Mouse (Mus musculus): Measurements from ENCODE around the gene Thbs3.
"Not testable (repeated sequence)": the region's sequence is repeated elsewhere in the genome, so short reads cannot be mapped to it uniquely, and the experiment has no call there.

Gene Thbs3

DNA sequence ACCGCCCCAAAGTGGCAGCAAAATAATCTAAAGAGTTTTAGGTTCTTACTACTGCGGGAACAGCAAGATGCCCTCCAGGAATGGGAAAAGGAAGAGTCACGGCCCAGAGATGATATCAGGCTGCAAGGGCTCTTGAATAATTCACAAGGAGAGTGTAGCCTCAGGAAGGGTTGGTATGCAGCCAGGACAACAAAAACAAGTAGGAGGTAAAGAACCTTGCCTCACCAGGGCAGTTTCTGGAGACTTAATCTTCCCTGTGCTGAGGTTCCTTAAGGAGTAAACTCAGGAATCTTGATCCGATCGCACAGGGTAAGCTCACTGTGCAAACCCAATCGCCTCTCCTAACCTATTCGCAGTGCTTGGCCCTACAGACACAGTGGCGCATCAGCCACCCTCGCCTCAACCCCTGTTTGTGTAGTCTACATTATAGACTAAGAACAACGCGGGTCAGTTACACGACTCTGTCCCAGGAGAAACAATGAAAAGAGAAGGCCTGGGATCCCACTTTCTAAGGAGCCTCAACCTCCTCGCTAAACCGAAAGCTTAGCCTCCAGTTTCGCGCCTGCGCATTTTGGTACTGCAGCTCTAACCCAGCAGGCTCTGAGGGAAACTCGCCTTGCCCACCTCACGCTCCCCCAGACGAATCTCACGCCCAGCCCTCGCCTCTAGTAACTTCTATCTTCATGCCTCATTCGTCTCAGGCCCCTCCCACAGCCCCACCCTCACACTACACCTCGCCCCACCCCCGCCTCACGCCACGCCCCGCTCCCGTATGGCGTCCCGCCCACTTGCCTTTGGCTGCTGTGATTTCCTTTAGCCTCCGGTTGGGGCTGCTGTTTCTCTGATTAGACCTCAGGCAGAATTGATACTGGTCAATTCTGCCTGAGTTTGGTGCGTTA lies 18.8 kb upstream of the Thbs3 start:
- peak; percentile 71 for DNase-seq (ENCODE audit: low read depth, low spot score)

DNA sequence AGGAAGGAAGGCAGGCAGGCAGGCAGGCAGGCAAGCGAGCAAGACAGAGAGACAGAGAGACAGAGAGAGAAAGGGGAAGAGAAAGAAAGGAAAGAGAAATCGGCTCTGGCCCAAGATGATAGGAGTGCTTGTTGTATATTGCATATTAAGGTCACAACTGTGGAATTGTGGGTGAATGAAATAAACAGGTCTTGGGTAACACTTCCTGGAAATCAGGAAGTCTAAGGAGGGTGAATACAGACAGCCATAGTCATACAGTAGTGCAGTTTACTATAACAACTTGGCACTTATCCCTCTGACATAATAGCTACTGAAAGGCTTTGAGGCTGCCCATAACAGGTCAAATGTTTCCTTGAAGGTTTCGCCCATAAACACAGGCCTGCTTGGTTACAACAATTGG lies 15.1 kb upstream of the Thbs3 start:
- DNase-seq (ENCODE audit: low read depth, low spot score) = no peak

DNA sequence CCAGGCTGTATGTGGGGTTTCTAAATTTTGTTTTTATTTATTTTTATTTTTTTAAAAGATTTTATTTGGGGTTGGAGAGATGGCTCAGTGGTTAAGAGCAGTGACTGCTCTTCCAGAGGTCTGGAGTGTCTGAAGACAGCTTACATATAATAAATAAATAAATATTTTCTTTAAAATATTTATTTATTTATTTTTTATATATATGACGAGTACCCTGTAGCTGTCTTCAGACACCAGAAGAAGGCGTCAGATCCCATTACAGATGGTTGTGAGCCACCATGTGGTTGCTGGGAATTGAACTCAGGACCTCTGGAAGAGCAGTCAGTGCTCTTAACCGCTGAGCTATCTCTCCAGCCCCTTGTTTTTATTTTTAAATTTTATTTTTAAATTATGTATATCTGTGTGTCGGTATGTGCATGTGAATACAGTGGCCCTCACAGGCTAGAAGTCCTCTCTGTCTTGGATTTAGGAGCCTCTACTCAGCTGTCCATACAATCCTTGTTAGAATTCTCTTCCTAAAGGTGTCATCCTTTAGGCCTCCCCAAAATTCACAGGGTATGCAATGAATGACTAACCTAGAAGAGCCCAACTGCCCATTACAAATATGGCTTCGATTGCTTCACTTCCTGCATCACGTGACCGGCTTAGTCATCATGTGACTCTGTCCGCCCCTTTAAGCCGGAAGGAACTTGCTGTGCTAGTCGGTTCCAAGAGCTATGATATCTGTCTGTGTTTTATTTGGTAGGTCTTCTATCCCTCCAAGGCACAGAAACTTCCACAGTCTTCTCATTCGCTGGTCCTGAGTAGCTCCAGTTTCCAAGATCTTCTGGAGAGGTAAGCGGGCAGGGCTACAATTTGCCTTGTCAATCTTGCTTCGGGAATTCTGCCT lies 12.5 kb upstream of the Thbs3 start, which contains the start of gene Gba:
TSS of gene Gba (plus strand) at position 676 of the 889 bp plus-strand sequence.
- DNase-seq (ENCODE audit: low read depth, low spot score) = peak; percentile 87

DNA sequence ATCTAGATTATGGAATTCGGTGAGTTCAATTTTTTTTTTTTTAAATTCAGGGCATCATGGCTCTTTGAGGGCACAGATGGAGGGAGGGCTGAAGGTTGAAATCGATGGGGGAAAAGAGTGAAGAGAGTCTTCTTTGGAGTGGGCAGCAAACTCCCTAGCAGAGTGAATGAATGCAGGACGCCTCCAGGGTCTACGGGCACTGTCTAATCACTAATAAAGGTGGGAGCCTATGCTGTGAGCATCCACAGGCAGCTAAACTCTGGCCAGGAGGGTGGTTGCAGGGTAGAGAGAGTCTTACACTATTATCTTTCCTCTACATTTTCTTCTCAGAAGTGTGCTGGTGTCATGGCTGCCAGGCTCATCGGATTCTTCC lies 11.9 kb upstream of the Thbs3 start:
- DNase-seq (ENCODE audit: low read depth, low spot score) = no peak

DNA sequence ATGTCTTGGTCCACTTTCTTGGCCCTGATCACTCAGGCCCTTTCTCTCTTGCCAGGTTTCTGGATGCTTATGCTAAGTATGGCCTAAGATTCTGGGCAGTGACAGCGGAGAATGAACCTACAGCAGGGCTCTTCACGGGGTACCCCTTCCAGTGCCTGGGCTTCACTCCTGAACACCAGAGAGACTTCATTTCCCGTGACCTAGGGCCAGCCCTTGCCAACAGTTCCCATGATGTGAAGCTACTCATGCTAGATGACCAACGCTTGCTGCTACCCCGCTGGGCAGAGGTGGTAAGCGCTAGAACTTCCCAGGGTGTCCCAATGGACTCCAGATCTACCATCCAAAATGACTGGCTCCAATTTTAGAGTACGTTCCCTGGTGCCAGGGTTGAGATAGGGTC lies 8.9 kb upstream of the Thbs3 start:
- DNase-seq (ENCODE audit: low read depth, low spot score) = no peak

DNA sequence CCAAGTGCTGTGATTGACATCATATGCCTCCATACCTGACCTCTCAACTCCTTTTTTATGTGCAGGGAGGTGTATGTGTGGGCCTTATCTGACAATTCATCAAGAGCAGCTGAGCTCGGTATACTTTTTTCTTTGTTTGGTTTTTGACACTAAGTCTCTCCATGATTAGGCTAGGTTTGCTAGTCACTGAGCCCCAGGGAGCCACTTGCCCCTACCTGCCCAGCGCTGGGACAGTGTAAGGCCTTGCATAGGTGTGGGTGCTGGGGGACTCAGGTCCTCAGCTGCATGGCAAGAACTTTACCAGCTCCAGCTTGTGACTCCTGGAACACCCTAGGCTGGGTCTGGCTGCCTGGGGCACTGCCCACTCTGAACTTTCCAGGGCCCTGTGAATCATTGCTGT lies 8.3 kb upstream of the Thbs3 start:
- DNase-seq (ENCODE audit: low read depth, low spot score) = no peak

DNA sequence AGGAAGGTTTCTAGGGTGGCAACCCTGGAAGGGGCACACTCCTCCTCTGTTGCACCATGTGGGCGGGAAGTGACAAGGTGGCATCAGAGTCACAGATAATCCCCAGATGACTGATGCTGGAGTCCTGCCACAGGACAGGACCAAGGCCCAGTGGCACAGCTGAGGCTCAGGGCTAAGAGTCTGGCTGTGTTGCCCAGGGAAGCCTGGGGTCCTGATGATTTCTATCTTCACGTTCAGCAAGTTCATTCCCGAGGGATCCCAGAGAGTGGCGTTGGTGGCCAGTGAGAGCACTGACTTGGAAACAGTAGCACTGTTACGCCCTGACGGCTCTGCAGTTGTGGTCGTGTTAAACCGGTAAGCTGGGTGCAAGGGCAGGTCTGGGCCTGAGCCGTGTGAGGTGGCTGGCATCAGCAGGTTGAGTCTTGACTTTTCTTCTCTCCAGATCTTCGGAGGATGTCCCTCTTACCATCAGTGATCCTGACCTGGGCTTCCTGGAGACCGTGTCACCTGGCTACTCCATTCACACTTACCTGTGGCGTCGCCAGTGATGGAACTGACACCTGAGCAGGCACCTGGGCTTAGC lies 6.8 kb upstream of the Thbs3 start:
- no peak for DNase-seq (ENCODE audit: low read depth, low spot score)

DNA sequence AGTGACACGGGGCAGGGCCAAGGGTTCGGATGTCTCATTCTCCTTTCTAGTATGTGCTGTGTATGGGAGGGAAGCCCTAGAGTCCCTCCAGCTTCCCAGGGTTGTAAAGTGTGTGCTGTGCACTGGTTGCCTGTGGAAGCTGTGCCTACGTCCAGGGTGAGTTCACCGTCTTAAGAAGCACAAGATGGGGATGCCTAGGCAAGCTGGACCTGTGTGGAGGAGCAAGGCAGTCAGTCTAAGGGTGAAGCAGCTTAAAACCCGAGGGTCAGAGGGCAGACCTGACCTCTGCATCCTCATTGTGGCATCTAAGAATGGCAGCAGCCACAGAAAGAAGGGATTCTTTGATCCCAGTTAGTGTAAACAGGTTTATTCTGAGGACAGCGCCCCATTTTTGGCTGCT lies 6.2 kb upstream of the Thbs3 start:
- no peak for DNase-seq (ENCODE audit: low read depth, low spot score)

DNA sequence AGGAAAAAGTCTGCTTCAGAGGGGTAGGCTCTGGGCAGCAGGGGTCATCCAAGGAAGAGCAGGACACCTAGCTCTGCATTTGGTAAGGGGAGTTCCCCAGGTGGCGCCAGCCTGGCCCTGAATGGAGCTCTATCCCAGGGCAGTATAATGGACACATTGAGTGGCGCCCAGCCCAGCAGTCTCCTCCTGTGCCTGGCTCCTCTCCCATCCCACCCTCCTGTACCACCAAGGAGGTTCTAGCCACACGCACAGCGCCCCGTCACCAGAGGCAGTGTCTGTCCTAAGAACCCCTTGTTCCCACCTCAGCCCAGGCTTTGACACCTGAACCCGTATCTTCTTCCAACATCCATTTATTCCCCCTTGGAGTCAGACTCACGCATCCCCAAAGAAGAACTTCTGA lies 5.2 kb upstream of the Thbs3 start:
- DNase-seq (ENCODE audit: low read depth, low spot score) = no peak

DNA sequence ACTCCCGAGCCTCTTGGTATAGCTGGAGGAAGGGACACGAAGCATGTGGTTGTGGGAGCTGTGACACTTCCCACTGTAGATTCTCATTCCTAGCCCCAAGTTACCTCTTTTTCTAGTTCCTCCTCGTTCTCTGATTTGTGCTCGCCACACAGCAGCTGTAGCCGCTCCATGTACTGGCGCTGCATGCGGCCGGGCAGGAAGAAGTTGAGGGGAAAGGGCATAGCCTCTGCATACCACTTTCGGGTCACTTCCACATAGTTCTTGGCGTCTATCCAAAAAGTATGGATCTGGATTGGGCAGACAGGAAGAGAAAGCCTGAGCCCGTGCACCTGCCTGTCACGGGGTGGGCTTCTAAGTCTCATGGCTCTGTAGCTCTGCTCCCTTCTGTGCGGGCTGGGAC lies 4.8 kb upstream of the Thbs3 start:
- no peak for DNase-seq (ENCODE audit: low read depth, low spot score)

DNA sequence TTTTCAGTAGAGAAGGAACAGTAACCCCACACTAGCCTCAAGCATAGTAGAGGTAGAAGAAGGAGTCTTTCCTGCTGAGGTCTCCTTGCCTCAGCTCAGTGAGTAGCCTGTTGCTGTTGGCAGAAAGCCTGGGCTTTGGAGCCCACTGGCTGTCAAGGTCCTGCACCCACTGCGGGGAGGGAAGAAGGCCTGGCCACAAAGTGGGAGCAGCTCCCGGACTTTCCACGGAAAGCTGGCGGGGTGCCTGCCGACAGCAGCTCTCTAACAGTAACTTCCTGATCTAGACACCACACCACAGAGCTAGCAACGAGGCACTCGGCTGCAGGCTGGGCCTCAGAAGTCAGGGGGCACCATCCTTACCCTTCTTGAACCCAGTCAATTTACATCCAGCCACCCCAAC lies 4.2 kb upstream of the Thbs3 start:
- no peak for DNase-seq (ENCODE audit: low read depth, low spot score)

DNA sequence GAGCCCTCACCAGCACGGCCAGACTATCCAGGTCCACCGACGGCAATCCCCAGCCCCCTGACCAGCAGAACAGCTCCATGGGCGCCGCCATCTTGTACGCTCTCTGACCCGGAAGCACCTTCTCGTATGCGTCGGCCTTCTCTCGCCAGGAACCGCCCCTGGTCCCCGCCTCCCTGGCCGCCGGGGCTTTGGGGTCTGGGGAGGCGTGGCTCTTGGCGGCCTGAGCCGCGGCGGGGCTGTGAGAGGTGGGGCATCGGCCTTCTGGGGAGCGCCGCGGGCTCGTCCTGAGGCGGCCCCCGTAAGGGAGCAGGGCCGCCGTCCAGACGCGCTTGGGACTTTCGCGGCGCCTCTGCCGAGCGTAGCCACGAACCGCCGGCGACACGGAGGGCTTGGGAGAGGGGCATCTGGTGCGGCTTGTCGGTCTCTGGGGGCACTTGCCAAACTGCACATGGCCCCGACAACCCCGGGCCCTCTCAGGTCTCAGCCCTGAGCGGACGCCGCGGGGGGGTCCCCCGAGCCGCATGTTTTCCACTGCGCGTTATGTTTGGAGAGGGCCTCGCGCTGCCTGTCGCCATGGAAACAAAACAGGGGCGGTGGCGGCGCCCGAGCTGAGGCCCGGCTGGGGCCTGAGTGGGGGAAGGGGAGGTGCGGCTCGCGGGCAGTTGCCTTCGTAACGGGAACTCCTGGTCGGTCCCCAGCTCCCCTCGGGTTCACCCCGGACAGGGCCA lies 1.0 kb upstream of the Thbs3 start:
- DNase-seq (ENCODE audit: low read depth, low spot score) = peak; percentile 80

DNA sequence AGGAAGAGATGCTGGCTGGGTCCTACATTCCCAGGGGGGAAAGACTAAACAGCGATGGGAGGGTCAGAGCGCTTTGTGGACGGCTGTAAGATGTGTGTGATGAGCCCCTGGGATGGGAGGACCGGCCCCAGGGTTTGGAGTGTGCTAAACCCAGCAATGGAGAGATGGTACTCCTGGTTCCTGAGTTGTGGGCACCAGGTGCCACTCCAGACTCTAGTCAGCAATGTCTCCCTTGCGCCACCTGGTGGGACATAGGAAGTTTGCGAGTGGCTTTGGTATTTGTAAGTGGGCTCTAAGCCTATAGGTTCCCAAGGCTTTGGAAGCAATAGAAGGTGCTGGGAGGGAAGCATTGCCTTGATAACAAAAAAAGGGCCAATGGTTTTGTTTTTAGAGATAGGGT lies 873 bp downstream of the Thbs3 start:
- DNase-seq (ENCODE audit: low read depth, low spot score) = peak; percentile 70

DNA sequence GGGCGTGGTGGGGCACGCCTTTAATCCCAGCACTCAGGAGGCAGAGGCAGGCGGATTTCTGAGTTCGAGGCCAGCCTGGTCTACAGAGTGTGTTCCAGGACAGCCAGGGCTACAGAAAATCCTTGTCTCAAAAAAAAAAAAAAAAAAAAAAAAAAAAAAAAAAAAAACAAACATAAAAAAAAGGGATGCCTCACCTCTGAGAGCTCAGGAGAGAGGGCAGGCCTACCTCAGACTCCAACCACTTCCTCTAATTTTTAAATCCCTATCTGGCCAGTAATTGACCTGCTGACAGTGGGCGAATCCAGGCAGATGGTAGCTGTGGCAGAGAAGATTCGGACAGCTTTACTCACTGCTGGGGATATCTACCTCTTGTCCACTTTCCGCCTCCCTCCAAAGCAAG lies 1.4 kb downstream of the Thbs3 start:
- DNase-seq (ENCODE audit: low read depth, low spot score) = not testable (repeated sequence)

DNA sequence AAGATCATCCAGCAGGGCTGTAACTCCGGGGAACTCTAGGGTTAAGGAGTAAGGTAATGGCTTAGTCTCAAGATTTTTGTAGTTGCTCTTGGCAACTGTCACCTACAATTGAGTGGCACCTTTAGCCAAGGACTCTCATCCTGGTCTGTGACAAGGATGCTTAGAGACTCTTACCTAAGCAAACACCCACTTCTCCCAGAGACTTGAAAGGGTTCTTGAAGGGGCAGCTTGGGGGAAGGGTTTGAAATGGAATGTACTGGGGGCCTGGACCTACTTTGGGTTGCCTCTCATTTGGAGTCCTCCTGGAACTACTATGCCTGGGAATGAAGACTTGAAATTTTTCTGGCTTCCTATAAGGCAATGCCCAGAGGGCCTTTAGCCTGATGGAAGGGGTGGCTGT lies 3.3 kb downstream of the Thbs3 start:
- DNase-seq (ENCODE audit: low read depth, low spot score) = no peak

DNA sequence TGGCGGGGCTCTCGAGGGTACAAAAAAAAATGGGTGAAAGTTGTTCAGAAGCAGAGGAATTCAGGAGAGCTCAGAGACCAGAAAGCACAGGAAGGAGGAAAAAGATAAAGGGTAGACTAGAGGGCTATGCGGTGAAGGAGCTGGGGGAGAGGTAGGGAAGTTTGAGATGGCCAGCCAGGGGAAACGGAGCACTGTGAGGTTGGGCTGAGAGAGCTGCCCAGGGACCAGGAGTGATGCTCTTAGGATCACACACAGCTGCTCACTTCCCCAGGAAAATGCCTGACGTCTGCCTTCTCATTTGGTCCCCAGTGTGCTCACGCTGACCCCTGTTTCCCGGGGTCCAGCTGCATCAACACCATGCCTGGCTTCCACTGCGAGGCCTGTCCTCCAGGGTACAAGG lies 4.6 kb downstream of the Thbs3 start:
- no peak for DNase-seq (ENCODE audit: low read depth, low spot score)

DNA sequence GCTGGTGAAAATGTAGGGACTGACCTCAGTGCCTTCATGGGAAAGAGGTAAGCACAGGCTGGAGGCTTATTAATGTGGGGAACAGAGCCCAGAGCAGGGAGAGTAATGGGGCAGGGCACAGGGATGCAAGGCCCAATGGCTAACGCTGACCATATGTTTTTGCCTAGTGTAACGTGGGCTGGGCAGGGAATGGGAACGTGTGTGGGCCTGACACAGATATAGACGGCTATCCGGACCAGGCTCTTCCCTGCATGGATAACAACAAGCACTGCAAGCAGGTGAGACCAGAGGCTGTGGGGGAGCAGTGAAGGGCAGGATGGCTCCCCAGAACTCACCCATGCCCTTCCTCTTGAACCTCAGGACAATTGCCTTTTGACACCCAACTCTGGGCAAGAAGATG lies 6.2 kb downstream of the Thbs3 start:
- DNase-seq (ENCODE audit: low read depth, low spot score) = no peak

DNA sequence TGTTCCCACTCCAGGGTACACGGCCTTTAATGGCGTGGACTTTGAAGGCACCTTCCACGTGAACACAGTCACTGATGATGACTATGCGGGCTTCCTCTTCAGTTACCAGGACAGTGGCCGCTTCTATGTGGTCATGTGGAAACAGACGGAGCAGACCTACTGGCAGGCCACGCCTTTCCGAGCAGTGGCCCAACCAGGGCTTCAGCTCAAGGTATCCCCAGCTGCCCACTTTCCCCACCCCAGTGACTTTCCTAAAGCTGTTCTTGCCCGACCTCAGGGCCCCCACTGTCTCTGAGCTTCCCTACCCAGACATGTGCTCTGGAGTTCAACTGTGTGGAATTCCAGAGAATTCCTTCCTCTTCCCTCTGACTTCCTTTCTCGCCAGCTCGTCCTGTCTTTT lies 9.8 kb downstream of the Thbs3 start:
- no peak for DNase-seq (ENCODE audit: low read depth, low spot score)

DNA sequence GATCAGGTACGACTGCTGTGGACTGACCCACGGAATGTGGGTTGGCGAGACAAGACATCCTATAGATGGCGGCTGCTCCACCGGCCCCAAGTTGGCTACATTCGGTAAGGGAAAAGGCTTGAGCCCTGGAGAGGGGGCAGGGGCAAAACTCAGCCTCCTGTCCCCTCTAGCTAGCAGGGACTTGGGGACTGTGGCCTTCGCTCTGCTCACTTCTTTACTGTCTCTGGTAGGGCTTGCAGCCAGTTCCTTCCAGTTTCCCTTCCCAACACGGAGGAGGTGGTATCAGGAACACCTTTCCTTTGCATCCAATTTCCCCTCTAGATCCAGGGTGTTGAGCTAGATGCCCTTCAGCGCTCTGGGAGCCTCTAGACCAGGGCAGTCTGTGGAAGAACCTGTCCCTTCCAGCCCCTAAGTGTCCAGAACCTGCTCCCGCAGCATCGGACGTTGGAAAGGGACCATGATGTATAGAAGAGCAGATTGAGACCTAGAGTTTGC lies 10.4 kb downstream of the Thbs3 start:
- no peak for DNase-seq (ENCODE audit: low read depth, low spot score)

DNA sequence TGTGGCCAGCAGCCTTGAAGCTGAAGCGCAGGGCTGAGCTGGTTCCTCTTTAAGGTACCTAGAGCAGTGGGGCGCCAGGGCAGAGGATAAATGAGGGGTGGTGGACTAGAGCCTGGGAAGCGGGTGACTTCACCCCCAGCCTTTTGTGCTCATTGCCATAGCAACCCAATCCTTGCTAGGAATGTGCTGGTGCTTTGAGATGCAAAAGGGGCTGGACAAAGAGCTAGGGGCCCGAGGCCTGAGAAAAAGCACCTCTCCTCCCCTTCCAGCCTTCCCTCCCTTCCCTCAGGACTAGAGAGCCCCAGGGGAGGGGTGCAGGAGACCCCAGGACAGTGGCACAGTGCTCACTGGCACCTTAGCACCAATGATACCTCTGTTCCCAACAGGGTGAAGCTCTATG lies 10.9 kb downstream of the Thbs3 start:
- no peak for DNase-seq (ENCODE audit: low read depth, low spot score)

DNA sequence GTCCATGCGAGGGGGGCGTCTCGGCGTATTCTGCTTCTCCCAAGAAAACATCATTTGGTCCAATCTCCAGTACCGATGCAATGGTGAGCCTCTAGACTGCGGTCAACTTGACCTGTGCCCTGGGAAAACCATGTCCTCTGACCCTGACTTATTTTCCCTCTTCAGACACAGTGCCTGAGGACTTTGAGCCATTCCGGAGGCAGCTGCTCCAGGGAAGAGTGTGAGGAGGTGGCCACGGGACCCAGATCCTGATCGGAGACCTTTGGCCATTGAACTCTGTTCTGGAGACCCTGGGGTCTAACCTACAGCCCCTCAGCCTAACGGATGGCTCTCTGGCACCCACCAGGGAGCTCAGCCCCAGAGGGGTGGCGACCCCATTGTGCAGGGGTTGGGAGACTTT lies 11.4 kb downstream of the Thbs3 start:
- DNase-seq (ENCODE audit: low read depth, low spot score) = no peak

DNA sequence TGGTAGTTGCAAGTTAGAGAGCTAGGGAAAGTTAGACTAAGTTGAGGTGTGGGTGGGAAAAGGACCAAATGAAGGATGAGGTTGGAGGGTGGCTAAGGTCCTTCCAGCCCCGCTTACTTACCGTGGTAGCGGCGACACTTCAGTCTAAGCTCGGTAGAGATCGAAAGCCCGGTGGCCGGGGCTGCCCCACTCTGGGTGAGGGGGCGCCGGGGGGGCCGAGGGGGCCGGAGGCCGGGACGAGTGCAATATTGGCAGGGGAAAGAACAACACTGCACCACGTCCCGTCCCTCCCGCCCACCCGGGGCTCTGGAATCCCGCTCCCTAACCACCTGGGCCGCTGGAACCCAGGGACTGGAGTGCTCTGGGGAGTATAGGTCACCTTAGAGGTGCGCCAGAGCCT lies 11.9 kb downstream of the Thbs3 start, which contains the start of gene Mtx1:
TSS of gene Mtx1 (minus strand) at position 189 of the 400 bp plus-strand sequence.
- no peak for DNase-seq (ENCODE audit: low read depth, low spot score)
